Mouse (Mus musculus) inflammation-experienced regulatory T-cells, adult 16 weeks (primary cell): ENCODE measurements around the gene Zfp609. TPM values are rescaled to one million over a fixed set of nuclear protein-coding genes. Genes with fewer than 3 reads are reported as not detected.

Experiments
- polyA plus RNA-seq: library from polyadenylated mRNA; unstranded; fragments of 100-300 nt; shearing (Covaris generic); gene quantifications from one replicate; pipeline ENCODE4 v1.2.1, GENCODE M21; 2017

Gene Zfp609
- polyA plus RNA-seq, result 4.3 TPM

GRCm38 (mm10) chr9:65827344-65828015, at the start of gene Zfp609:
Zfp609 (minus strand) TSS chr9:65827564.

GRCm38 (mm10) chr9:65667701-65668100, 159.7 kb downstream of the Zfp609 start, which contains the start of gene Oaz2:
Oaz2 (plus strand) TSS chr9:65668001.

Other genes starting within 250 kb of the Zfp609 start
- 102 TPM for gene Plekho2, start 247.5 kb downstream of the Zfp609 start, polyA plus RNA-seq
- 0.54 TPM for gene Pif1, start 240.4 kb downstream of the Zfp609 start, polyA plus RNA-seq
- 0.43 TPM for gene Rbpms2, start 197.9 kb downstream of the Zfp609 start, polyA plus RNA-seq
- 159 TPM for gene Oaz2, start 159.6 kb downstream of the Zfp609 start, polyA plus RNA-seq
- 16.5 TPM for gene Pclaf, start 62.7 kb upstream of the Zfp609 start, polyA plus RNA-seq
- gene Trip4, start 81.2 kb upstream of the Zfp609 start, polyA plus RNA-seq, result 48.2 TPM
- 47.1 TPM for gene Csnk1g1, start 81.4 kb upstream of the Zfp609 start, polyA plus RNA-seq
- 368 TPM for gene Ppib, start 232.7 kb upstream of the Zfp609 start, polyA plus RNA-seq
- 1.4 TPM for gene Snx22, start 242.2 kb upstream of the Zfp609 start, polyA plus RNA-seq